Mouse (Mus musculus) midbrain, embryonic 10.5 days (tissue): Measurements from ENCODE around the gene Ucp2. TPM values are rescaled to one million over a fixed set of nuclear protein-coding genes. Genes with fewer than 3 reads are reported as not detected.

Experiments used
- DNase-seq: peaks from one replicate; pipeline ENCODE4 v3.0.0-alpha.2; 2017; ENCODE audit warnings: low spot score
- H3K27ac ChIP-seq: fragments of 300-500 bp; sonication (generic); replicated peaks from 2 replicates; pipeline ENCODE4 v1.5.1; 2016; ENCODE audit warnings: mild to moderate bottlenecking
- H3K27me3 ChIP-seq: fragments of 300-500 bp; sonication (generic); 2 replicates; pipeline ENCODE4 v1.6.1; 2016; ENCODE audit warnings: low read depth, mild to moderate bottlenecking; ENCODE audit not compliant: poor library complexity, severe bottlenecking
- H3K36me3 ChIP-seq: fragments of 300-500 bp; sonication (generic); 2 replicates; pipeline ENCODE4 v1.6.1; 2016; ENCODE audit warnings: mild to moderate bottlenecking, moderate library complexity
- H3K4me1 ChIP-seq: fragments of 300-500 bp; sonication (generic); 2 replicates; pipeline ENCODE4 v1.6.1; 2016
- H3K4me3 ChIP-seq: fragments of 300-500 bp; sonication (generic); 2 replicates; pipeline ENCODE4 v1.5.1; 2016; ENCODE audit warnings: mild to moderate bottlenecking, moderate library complexity
- H3K9me3 ChIP-seq: fragments of 300-500 bp; sonication (generic); replicated peaks from 2 replicates; pipeline ENCODE4 v1.6.1; 2016; ENCODE audit warnings: mild to moderate bottlenecking
- WGBS: fragments of 180-500 bp; shearing (Covaris S2); methylation state at CpG from one replicate; pipeline ENCODE4 v1.1.7; 2016; 5-methylcytosine and 5-hydroxymethylcytosine counted together
- polyA plus RNA-seq: library from polyadenylated mRNA; unstranded; fragments of >200 nt; fragmentation: Nextera tagmentation; extraction: Ambion mirVana; gene quantifications from 2 replicates; pipeline ENCODE4 v1.2.1, GENCODE M21; 2016

The Ucp2 gene
- polyA plus RNA-seq, 1 experiment from 2014 or later: 81.4 TPM

GRCm38 (mm10) chr7:100520663-100521285 is 27.6 kb downstream of the Ucp2 start:
- no peaks in the 10 kb centered on the region for H3K27me3 ChIP-seq
- H3K36me3 ChIP-seq: no peaks in the 10 kb centered on the region
- H3K9me3 ChIP-seq: no peaks in the 10 kb centered on the region
- no peak overlapping the region for H3K27ac ChIP-seq
- 26% methylated on average over 10 of the region's 10 CpGs for WGBS
- peak; percentile 85 for DNase-seq
- H3K4me1 ChIP-seq: no peaks in the 10 kb centered on the region; the same call in 1 of the 2 replicates
- H3K4me3 ChIP-seq: 0 out of 2 replicates have a peak overlapping the region, but pooled peaks have one; percentile 14

- no peaks in the 10 kb centered on the region; the same call in 1 of the 2 replicates for H3K4me1 ChIP-seq
- no peak overlapping the region for H3K27ac ChIP-seq
- 68% methylated on average over 3 of the region's 3 CpGs for WGBS
- no peak for DNase-seq
- H3K9me3 ChIP-seq: no peaks in the 10 kb centered on the region
- H3K36me3 ChIP-seq: no peaks in the 10 kb centered on the region
- no peak overlapping the region for H3K4me3 ChIP-seq
- no peaks in the 10 kb centered on the region for H3K27me3 ChIP-seq
Measured at GRCm38 (mm10) chr7:100522222-100522621, 29.1 kb downstream of the Ucp2 start.

GRCm38 (mm10) chr7:100524669-100525068 is 31.5 kb downstream of the Ucp2 start:
- Histone ChIP-seq H3K4me3 (no peak overlapping the region), H3K9me3 (no peaks in the 10 kb centered on the region), H3K36me3 (no peaks in the 10 kb centered on the region), H3K4me1 (no peaks in the 10 kb centered on the region), H3K27me3 (no peaks in the 10 kb centered on the region), H3K27ac (no peak overlapping the region)
- 78% methylated on average over 8 of the region's 8 CpGs for WGBS
- DNase-seq: no peak

GRCm38 (mm10) chr7:100530766-100531165 is 37.6 kb downstream of the Ucp2 start:
- no peaks in the 10 kb centered on the region for H3K27me3 ChIP-seq
- no peak for DNase-seq
- no peaks in the 10 kb centered on the region for H3K36me3 ChIP-seq
- WGBS: 90% methylated on average over 5 of the region's 5 CpGs
- H3K9me3 ChIP-seq: no peaks in the 10 kb centered on the region
- H3K4me3 ChIP-seq: no peak overlapping the region
- no peaks in the 10 kb centered on the region for H3K4me1 ChIP-seq
- no peak overlapping the region for H3K27ac ChIP-seq

- peaks cover 1% of the 10 kb centered on the region; the same call in 1 of the 2 replicates for H3K36me3 ChIP-seq
- WGBS: 78% methylated on average over 2 of the region's 2 CpGs
- no peaks in the 10 kb centered on the region for H3K9me3 ChIP-seq
- H3K27ac ChIP-seq: no peak overlapping the region
- no peak for DNase-seq
- peaks cover 14% of the 10 kb centered on the region for H3K4me1 ChIP-seq
- no peaks in the 10 kb centered on the region for H3K27me3 ChIP-seq
- no peak overlapping the region for H3K4me3 ChIP-seq
Measured at GRCm38 (mm10) chr7:100533503-100533902, 40.4 kb downstream of the Ucp2 start.

- Histone ChIP-seq H3K4me3 (no peak overlapping the region), H3K36me3 (peaks cover 8% of the 10 kb centered on the region), H3K27ac (no peak overlapping the region), H3K9me3 (no peaks in the 10 kb centered on the region), H3K4me1 (peaks cover 14% of the 10 kb centered on the region), H3K27me3 (no peaks in the 10 kb centered on the region)
- DNase-seq: no peak
- WGBS: 83% methylated on average over 3 of the region's 3 CpGs
Measured at GRCm38 (mm10) chr7:100534216-100534615, 41.1 kb downstream of the Ucp2 start.

GRCm38 (mm10) chr7:100535831-100536230 is 42.7 kb downstream of the Ucp2 start:
- Histone ChIP-seq H3K4me1 (peaks cover 14% of the 10 kb centered on the region), H3K27ac (no peak overlapping the region), H3K36me3 (peaks cover 21% of the 10 kb centered on the region), H3K9me3 (no peaks in the 10 kb centered on the region), H3K4me3 (peak overlapping the region; percentile 65), H3K27me3 (no peaks in the 10 kb centered on the region)
- 86% methylated on average over 2 of the region's 2 CpGs for WGBS
- no peak for DNase-seq

GRCm38 (mm10) chr7:100536804-100537518 is 43.8 kb downstream of the Ucp2 start, which contains the start of gene Coa4:
Gene Coa4, plus strand, starts transcription at chr7:100537071.
- no peaks in the 10 kb centered on the region for H3K9me3 ChIP-seq
- H3K4me3 ChIP-seq: peak within 1 kb of the TSS; percentile 65
- no peaks in the 10 kb centered on the region for H3K27me3 ChIP-seq

GRCm38 (mm10) chr7:100537519-100537902 is 44.4 kb downstream of the Ucp2 start:
- WGBS: 40% methylated on average over 7 of the region's 7 CpGs
- H3K9me3 ChIP-seq: no peaks in the 10 kb centered on the region
- H3K36me3 ChIP-seq: peaks cover 21% of the 10 kb centered on the region
- peak overlapping the region; percentile 85 for H3K27ac ChIP-seq
- DNase-seq: no peak
- peaks cover 14% of the 10 kb centered on the region for H3K4me1 ChIP-seq
- H3K4me3 ChIP-seq: peak overlapping the region; percentile 65
- H3K27me3 ChIP-seq: no peaks in the 10 kb centered on the region

More at GRCm38 (mm10) chr7:100536804-100537518, 43.8 kb downstream of the Ucp2 start, which contains the start of gene Coa4:
- DNase-seq: peak; percentile 92
- peak within 1 kb of the TSS; percentile 85 for H3K27ac ChIP-seq
- H3K4me1 ChIP-seq: peaks cover 14% of the 10 kb centered on the region
- H3K36me3 ChIP-seq: peaks cover 21% of the 10 kb centered on the region
- WGBS: under 1% methylated on average over 33 of the region's 33 CpGs

GRCm38 (mm10) chr7:100539516-100539915 is 46.4 kb downstream of the Ucp2 start:
- Histone ChIP-seq H3K27ac (no peak overlapping the region), H3K27me3 (no peaks in the 10 kb centered on the region), H3K36me3 (peaks cover 21% of the 10 kb centered on the region), H3K4me1 (peaks cover 14% of the 10 kb centered on the region), H3K4me3 (no peak overlapping the region), H3K9me3 (no peaks in the 10 kb centered on the region)
- WGBS: 96% methylated on average over 9 of the region's 9 CpGs
- DNase-seq: no peak

- H3K9me3 ChIP-seq: no peaks in the 10 kb centered on the region
- H3K27me3 ChIP-seq: no peaks in the 10 kb centered on the region
- H3K36me3 ChIP-seq: peaks cover 19% of the 10 kb centered on the region
- H3K4me3 ChIP-seq: no peak overlapping the region
- no peak overlapping the region for H3K27ac ChIP-seq
- WGBS: 84% methylated on average over 1 of the region's 1 CpGs
- H3K4me1 ChIP-seq: no peaks in the 10 kb centered on the region
- DNase-seq: no peak
Measured at GRCm38 (mm10) chr7:100544437-100544836, 51.3 kb downstream of the Ucp2 start.

- WGBS: 85% methylated on average over 4 of the region's 4 CpGs
- no peaks in the 10 kb centered on the region for H3K4me1 ChIP-seq
- H3K9me3 ChIP-seq: no peaks in the 10 kb centered on the region
- peaks cover 19% of the 10 kb centered on the region for H3K36me3 ChIP-seq
- H3K4me3 ChIP-seq: no peak overlapping the region
- DNase-seq: no peak
- no peaks in the 10 kb centered on the region for H3K27me3 ChIP-seq
- no peak overlapping the region for H3K27ac ChIP-seq
Measured at GRCm38 (mm10) chr7:100547631-100548030, 54.5 kb downstream of the Ucp2 start.

GRCm38 (mm10) chr7:100549796-100550195 is 56.7 kb downstream of the Ucp2 start:
- Histone ChIP-seq H3K4me3 (no peak overlapping the region), H3K27me3 (no peaks in the 10 kb centered on the region), H3K9me3 (no peaks in the 10 kb centered on the region), H3K4me1 (peaks cover 5% of the 10 kb centered on the region), H3K27ac (no peak overlapping the region), H3K36me3 (peaks cover 19% of the 10 kb centered on the region)
- DNase-seq: no peak
- WGBS: 89% methylated on average over 3 of the region's 3 CpGs
